Mouse (Mus musculus): Measurements from ENCODE around the gene Il2rg.

- TF ChIP-seq GATA1 (IDR thresholded peaks at IDR 0.05; ENCODE audit: borderline replicate concordance, low read length) (no peak), FLI1 (IDR thresholded peaks at IDR 0.05; ENCODE audit: low read length) (no peak)
These were observed 41.2 kb upstream of the Il2rg start for GRCm38 (mm10) chrX:101309299-101309698.

Measured in megakaryocyte, embryonic 14.5 days (primary cell).